Mouse (Mus musculus) embryonic facial prominence, embryonic 12.5 days (tissue): ENCODE measurements around the gene Gpnmb. TPM values are rescaled to one million over a fixed set of nuclear protein-coding genes. Genes with fewer than 3 reads are reported as not detected.

ENCODE experiments used
- ATAC-seq: fragments of 200-750 bp; cut with Nextera tagmentation; 2 replicates; pipeline ENCODE4 v1.8.0; 2017; ENCODE audit not compliant: insufficient number of reproducible peaks, insufficient read depth, low FRiP score, low TSS enrichment
- H3K27ac ChIP-seq: fragments of 300-500 bp; sonication (generic); 2 replicates; pipeline ENCODE4 v1.5.1; 2016; ENCODE audit warnings: mild to moderate bottlenecking
- H3K27me3 ChIP-seq: fragments of 300-500 bp; sonication (generic); 2 replicates; pipeline ENCODE4 v1.6.1; 2016; ENCODE audit warnings: mild to moderate bottlenecking, moderate library complexity
- H3K36me3 ChIP-seq: fragments of 300-500 bp; sonication (generic); 2 replicates; pipeline ENCODE4 v1.6.1; 2016; ENCODE audit warnings: mild to moderate bottlenecking
- H3K4me1 ChIP-seq: fragments of 300-500 bp; sonication (generic); 2 replicates; pipeline ENCODE4 v1.6.1; 2016
- H3K4me2 ChIP-seq: fragments of 300-500 bp; sonication (generic); replicated peaks from 2 replicates; pipeline ENCODE4 v1.6.1; 2016; ENCODE audit warnings: mild to moderate bottlenecking, moderate library complexity
- H3K4me3 ChIP-seq: fragments of 300-500 bp; sonication (generic); 2 replicates; pipeline ENCODE4 v1.5.1; 2016; ENCODE audit warnings: mild to moderate bottlenecking
- H3K9ac ChIP-seq: fragments of 300-500 bp; sonication (generic); 2 replicates; pipeline ENCODE4 v1.6.1; 2016; ENCODE audit warnings: mild to moderate bottlenecking, moderate library complexity
- H3K9me3 ChIP-seq: fragments of 300-500 bp; sonication (generic); 2 replicates; pipeline ENCODE4 v1.6.1; 2016; ENCODE audit warnings: mild to moderate bottlenecking, moderate library complexity
- WGBS: fragments of 180-500 bp; shearing (Covaris S2); methylation state at CpG from one replicate; pipeline ENCODE4 v1.1.7; 2016; 5-methylcytosine and 5-hydroxymethylcytosine counted together
- polyA plus RNA-seq: library from polyadenylated mRNA; unstranded; fragments of >200 nt; fragmentation: Nextera tagmentation; extraction: Ambion mirVana; gene quantifications from 2 replicates; pipeline ENCODE4 v1.2.1, GENCODE M21; 2016

Gene Gpnmb
- polyA plus RNA-seq, 1 experiment from 2014 or later: 5.2 TPM

DNA sequence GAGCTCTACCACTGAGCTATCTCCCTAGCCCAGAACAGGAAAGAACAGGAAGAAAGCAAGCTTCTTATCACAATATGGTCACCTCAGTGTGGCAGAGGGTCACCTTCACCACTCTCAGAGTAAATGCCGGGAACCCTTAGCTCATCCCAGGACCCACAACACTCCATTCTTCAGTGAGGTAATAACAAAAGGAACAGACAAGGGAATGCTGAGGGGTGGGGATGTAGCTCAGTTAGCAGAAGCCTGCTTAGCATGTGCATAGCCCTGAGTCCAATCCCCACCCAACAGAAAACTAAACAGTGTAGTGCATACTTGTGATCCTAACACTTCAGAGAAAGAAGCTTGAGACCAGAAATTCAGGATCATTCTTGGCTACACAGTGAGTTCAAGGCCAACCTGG lies 62.7 kb downstream of the Gpnmb start:
- WGBS: 88% methylated on average over 1 of the region's 1 CpGs
- H3K4me2 ChIP-seq: no peak overlapping the region
- H3K36me3 ChIP-seq: peaks cover 68% of the 10 kb centered on the region
- no peak overlapping the region for H3K4me3 ChIP-seq
- no peaks in the 10 kb centered on the region for H3K27me3 ChIP-seq
- no peak for ATAC-seq
- no peaks in the 10 kb centered on the region for H3K9me3 ChIP-seq
- no peak overlapping the region for H3K9ac ChIP-seq
- no peaks in the 10 kb centered on the region for H3K4me1 ChIP-seq
- H3K27ac ChIP-seq: no peak overlapping the region

DNA sequence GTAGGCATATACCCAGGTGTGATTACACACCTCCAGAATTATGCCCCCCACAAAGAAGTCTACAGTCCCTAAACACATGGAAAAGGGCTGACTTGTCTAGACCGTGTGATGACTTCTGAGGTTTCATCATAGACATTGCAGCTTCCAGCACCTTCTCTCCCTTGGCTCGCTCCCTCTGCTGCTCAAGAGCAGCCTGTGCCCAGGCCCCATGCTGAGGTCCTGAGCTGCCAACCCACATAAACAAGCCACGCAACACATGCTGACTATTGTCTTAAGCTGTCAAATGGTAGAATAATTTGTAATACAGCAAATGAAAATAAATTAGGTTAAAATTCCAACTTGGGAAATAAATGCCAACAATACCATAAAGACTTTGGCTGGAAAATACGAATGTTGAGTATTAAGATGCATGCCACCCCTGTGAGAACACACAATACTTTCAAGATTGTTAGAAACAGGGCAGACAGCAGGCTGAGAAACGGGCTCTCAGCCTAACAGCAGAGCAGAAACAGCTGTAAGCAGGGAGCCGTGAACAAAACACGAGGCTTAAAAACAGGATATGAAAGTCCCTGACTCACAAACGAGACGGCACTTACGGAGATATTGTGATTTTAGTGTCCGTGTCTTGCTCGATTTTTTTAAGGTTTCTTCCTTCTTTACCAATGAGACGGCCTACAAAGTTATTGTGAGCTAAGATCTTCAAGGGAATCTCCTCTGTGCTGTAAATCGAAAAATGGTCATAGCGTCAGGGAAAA lies 70.6 kb downstream of the Gpnmb start:
- no peaks in the 10 kb centered on the region for H3K27me3 ChIP-seq
- no peak overlapping the region for H3K27ac ChIP-seq
- H3K36me3 ChIP-seq: peaks cover 81% of the 10 kb centered on the region
- no peak overlapping the region for H3K4me2 ChIP-seq
- H3K4me1 ChIP-seq: no peaks in the 10 kb centered on the region
- H3K9ac ChIP-seq: no peak overlapping the region
- no peaks in the 10 kb centered on the region for H3K9me3 ChIP-seq
- ATAC-seq: no peak
- WGBS: 91% methylated on average over 15 of the region's 15 CpGs
- H3K4me3 ChIP-seq: no peak overlapping the region

DNA sequence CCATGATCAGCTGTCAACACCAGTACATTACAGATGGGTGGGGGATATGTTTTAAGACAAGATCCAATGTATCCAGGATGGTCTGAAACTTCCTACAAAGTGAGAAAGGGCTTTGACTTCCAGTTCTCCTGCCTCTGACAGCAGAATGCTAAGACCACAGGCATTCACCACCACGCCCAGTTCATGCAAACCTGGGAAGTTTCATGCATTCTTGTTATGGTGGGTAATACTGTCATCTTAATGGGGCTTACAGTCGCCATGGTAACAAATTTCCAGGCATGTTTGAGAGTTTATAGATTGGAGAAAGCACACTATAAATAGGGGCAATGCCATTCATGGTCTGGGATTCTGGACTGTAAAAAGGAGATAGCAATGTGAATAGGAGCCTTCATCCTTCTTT lies 72.8 kb downstream of the Gpnmb start:
- H3K4me3 ChIP-seq: no peak overlapping the region
- H3K9ac ChIP-seq: no peak overlapping the region
- no peak for ATAC-seq
- H3K36me3 ChIP-seq: peaks cover 61% of the 10 kb centered on the region
- no peaks in the 10 kb centered on the region for H3K4me1 ChIP-seq
- H3K9me3 ChIP-seq: no peaks in the 10 kb centered on the region
- WGBS: 89% methylated on average over 2 of the region's 2 CpGs
- H3K27ac ChIP-seq: no peak overlapping the region
- no peaks in the 10 kb centered on the region for H3K27me3 ChIP-seq
- no peak overlapping the region for H3K4me2 ChIP-seq

DNA sequence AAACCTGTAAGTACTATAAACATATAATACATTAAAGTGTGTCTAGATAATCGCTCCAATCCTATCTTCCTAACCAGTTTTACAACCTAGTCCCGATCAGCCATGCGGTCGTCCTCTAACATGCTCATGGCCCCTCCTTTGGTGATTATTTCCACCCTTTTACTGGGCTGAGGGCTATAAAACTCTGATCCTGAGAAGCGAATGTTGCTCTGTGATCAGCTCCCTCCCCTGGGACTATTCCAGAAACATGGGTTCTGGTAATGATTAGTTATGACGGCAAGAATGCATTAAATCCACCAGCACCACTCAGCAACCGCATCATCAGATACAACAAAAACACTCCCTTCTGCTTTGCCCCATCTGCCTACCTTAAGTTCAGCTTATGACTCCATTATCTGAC lies 77.5 kb downstream of the Gpnmb start:
- Histone ChIP-seq H3K9me3 (no peaks in the 10 kb centered on the region), H3K4me1 (no peaks in the 10 kb centered on the region), H3K27ac (no peak overlapping the region), H3K27me3 (no peaks in the 10 kb centered on the region), H3K4me2 (no peak overlapping the region), H3K36me3 (peaks cover 33% of the 10 kb centered on the region), H3K4me3 (no peak overlapping the region), H3K9ac (no peak overlapping the region)
- ATAC-seq: no peak
- WGBS: 58% methylated on average over 7 of the region's 7 CpGs

DNA sequence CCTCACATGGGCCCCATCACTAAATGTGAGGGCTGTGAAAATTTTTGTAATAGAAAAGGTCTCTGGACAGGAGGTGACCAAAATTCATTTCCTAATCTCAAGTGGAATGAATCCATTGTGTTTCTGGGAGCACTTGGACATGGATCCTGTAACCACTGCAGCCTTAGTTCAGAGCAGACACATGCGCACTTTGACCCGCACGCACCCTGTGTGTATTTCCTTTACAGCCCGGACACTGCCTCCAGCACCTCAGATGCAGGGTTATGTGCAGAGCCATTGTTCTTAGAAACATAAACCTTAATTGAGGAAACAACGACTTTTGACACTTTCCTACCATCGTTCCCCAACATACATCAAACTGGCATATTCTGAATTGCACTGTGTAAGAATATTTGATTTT lies 78.1 kb downstream of the Gpnmb start:
- WGBS: 81% methylated on average over 6 of the region's 6 CpGs
- no peak for ATAC-seq
- Histone ChIP-seq H3K27ac (no peak overlapping the region), H3K4me2 (no peak overlapping the region), H3K9ac (no peak overlapping the region), H3K36me3 (peaks cover 27% of the 10 kb centered on the region), H3K27me3 (no peaks in the 10 kb centered on the region), H3K9me3 (no peaks in the 10 kb centered on the region), H3K4me1 (no peaks in the 10 kb centered on the region), H3K4me3 (no peak overlapping the region)

DNA sequence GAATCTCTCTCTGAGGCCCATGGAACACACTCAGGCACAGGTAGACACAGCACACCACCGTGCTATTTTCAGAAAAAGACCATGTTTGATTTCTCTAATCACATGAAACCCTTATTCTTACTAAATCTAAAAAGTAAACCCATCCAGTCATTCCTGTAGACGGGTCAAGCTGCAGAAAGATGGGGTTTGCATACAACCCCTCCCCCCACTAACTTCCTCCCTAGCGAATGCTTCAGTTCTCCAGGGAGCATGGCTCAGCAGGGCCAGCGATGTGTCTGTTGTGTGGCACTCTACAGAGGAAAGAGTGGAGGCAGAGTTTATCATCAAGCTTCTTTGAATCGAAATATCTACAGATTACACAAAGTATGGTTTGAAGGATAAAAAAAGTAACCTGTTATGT lies 79.2 kb downstream of the Gpnmb start:
- ATAC-seq: no peak
- Histone ChIP-seq H3K36me3 (peaks cover 25% of the 10 kb centered on the region), H3K4me2 (no peak overlapping the region), H3K9ac (no peak overlapping the region), H3K27me3 (no peaks in the 10 kb centered on the region), H3K27ac (no peak overlapping the region), H3K4me1 (no peaks in the 10 kb centered on the region), H3K4me3 (no peak overlapping the region), H3K9me3 (no peaks in the 10 kb centered on the region)
- 74% methylated on average over 5 of the region's 5 CpGs for WGBS

DNA sequence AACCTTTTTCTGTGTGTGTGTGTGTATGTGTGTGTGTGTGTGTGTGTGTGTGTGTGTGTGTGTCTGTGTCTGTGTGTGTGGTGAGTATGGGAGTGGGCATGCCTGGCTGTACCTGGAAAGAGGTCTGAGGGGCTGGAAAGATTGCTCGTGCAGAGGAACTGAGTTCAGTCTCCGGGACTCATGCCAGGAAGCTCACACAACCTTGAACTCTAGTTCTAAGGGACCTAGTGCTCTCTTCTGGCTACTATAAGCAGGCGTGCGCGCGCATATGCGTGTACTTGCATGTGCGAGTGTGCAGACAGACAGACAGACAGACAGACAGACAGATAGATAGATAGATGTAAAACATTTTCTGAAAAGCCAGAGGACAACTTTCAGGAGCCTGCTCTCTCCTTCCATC lies 79.9 kb downstream of the Gpnmb start:
- Histone ChIP-seq H3K4me3 (no peak overlapping the region), H3K27ac (no peak overlapping the region), H3K36me3 (peaks cover 21% of the 10 kb centered on the region), H3K9me3 (no peaks in the 10 kb centered on the region), H3K4me2 (no peak overlapping the region), H3K9ac (no peak overlapping the region), H3K4me1 (no peaks in the 10 kb centered on the region), H3K27me3 (no peaks in the 10 kb centered on the region)
- no peak for ATAC-seq
- 93% methylated on average over 8 of the region's 8 CpGs for WGBS

DNA sequence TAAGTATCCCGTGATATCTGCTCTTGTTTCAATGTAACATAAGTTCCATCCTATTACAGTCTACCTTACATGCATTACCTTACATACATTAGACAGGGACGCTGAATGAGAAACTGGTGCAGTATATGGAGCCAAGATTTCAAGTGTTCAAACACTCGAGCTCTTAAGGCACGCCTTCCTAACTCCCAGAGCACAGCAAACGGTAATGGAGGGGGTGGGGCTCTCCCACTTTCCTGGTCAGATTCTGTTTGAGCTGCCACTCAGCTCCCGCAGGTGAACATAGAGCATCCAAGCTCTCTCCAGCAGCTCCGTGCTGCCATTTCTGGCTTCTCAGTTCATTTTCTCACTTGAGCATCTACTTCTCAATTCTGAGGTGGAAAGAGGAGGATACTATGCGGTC lies 82.1 kb downstream of the Gpnmb start:
- ATAC-seq: no peak
- 76% methylated on average over 8 of the region's 8 CpGs for WGBS
- Histone ChIP-seq H3K27me3 (no peaks in the 10 kb centered on the region), H3K4me2 (no peak overlapping the region), H3K9ac (no peak overlapping the region), H3K4me1 (no peaks in the 10 kb centered on the region), H3K36me3 (peaks cover 30% of the 10 kb centered on the region), H3K27ac (no peak overlapping the region), H3K9me3 (no peaks in the 10 kb centered on the region), H3K4me3 (no peak overlapping the region)

DNA sequence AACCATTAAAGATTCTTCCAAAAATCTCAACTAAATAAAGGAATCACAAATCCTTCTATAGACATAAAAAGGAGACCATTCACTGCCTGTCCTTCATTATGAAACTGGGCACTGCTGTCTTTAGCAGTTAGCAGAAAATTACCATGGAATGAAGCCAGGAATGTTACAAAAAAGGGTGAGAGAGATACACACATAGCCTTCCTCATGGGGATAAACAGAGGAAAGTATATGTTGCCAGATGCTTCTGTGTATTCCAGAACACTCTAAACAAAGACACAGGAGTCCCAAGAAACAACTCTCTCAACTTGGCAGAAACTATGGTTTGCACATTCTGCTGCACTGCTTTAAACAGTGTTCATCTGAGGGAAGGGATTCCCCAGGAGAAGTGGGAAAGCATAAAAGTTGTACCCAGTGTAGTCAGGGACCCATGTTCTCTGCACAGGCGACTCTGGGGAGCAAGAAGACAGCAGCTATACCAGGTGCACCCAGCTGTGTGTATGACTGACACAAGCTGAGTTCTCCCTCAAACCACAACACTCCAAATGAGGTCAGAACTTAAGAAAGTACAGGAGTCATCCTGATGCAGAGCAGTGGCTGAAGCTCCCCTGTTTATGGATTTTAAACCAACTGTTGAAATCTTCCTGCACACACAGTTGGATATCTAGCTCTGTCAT lies 83.3 kb downstream of the Gpnmb start:
- Histone ChIP-seq H3K9ac (no peak overlapping the region), H3K36me3 (peaks cover 30% of the 10 kb centered on the region), H3K4me2 (no peak overlapping the region), H3K4me3 (no peak overlapping the region), H3K9me3 (no peaks in the 10 kb centered on the region), H3K27me3 (no peaks in the 10 kb centered on the region), H3K4me1 (no peaks in the 10 kb centered on the region), H3K27ac (no peak overlapping the region)
- no peak for ATAC-seq
- 82% methylated on average over 1 of the region's 1 CpGs for WGBS

DNA sequence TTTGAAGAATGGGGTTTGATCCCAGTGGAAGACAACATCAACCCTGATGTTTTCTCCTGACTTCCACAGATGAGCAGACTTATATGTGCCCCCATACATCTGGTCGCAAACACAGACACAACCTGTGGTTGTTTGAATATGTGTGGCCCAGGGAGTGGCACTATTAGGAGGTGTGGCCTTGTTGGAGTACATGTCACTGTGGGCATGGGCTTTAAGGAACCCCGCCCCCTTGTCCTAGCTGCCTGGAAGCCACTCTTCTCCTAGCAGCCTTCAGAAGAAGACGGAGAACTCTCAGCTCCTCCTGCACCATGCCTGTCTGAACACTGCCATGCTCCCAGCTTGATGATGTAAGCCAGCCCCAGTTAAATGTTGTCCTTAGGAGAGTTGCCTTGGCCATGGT lies 84.0 kb downstream of the Gpnmb start:
- H3K36me3 ChIP-seq: peaks cover 34% of the 10 kb centered on the region
- ATAC-seq: no peak

More for the DNA sequence above, 84.0 kb downstream of the Gpnmb start:
- 92% methylated on average over 3 of the region's 3 CpGs for WGBS
- no peak overlapping the region for H3K9ac ChIP-seq
- no peak overlapping the region for H3K4me2 ChIP-seq
- H3K4me3 ChIP-seq: no peak overlapping the region
- H3K27me3 ChIP-seq: no peaks in the 10 kb centered on the region
- no peaks in the 10 kb centered on the region for H3K4me1 ChIP-seq
- H3K27ac ChIP-seq: no peak overlapping the region
- no peaks in the 10 kb centered on the region for H3K9me3 ChIP-seq
